Mouse (Mus musculus) CH12.LX (cell line): ENCODE measurements at regions not wholly inside any gene's neighbourhood (a gene's known extent, or its start where the extent isn't known, plus 50 kb on each side); places are given as distances from the start of the nearest gene placed in this dataset.

ENCODE experiments used
- DNase-seq: peaks from one replicate; pipeline ENCODE4 v3.0.0-alpha.2; 2013; ENCODE audit errors: extremely low read depth
- H3K27ac ChIP-seq: 2 replicates; pipeline ENCODE4 v1.5.1; 2012; ENCODE audit warnings: low read depth, mild to moderate bottlenecking, control low read depth, moderate library complexity; ENCODE audit not compliant: insufficient read depth
- H3K27me3 ChIP-seq: replicated peaks from 2 replicates; pipeline ENCODE3; 2012; ENCODE audit warnings: inconsistent platforms
- H3K36me3 ChIP-seq, 2 experiments: replicated peaks in 1 of 2; 2 replicates each; pipeline versions ENCODE3 to v1.6.1; 2012; ENCODE audit warnings: inconsistent platforms in 1 of 2, low read length in 1 of 2, mild to moderate bottlenecking in 1 of 2, mixed read lengths in 1 of 2, moderate library complexity in 1 of 2; ENCODE audit not compliant: control insufficient read depth in 1 of 2, insufficient read depth in 1 of 2
- H3K4me1 ChIP-seq, 2 experiments: 2 replicates each; pipeline ENCODE4 v1.6.1; 2012; ENCODE audit warnings: inconsistent platforms in 1 of 2, moderate library complexity in 1 of 2; ENCODE audit not compliant: insufficient read depth in 2 of 2, control insufficient read depth in 1 of 2
- H3K4me2 ChIP-seq: 2 replicates; pipeline ENCODE4 v1.6.1; 2012; ENCODE audit warnings: low read depth, mild to moderate bottlenecking, control low read depth; ENCODE audit not compliant: poor library complexity, insufficient read depth, severe bottlenecking
- H3K4me3 ChIP-seq, 3 experiments: fragments of 150-350 bp in 1 of 3; sonication (generic) in 1 of 3; replicated peaks in 1 of 3; 2 replicates each; pipeline versions ENCODE3 to v1.5.1; 2011 to 2012; ENCODE audit warnings: low read depth in 2 of 3, low read length in 2 of 3, mild to moderate bottlenecking in 2 of 3, moderate library complexity in 2 of 3, control low read depth in 1 of 3, improper control_type of control experiment in 1 of 3, inconsistent platforms in 1 of 3, mixed read lengths in 1 of 3; ENCODE audit not compliant: poor library complexity in 1 of 3
- H3K79me2 ChIP-seq: replicated peaks from 2 replicates; pipeline ENCODE4 v1.6.1; 2012; ENCODE audit warnings: mild to moderate bottlenecking, moderate library complexity; ENCODE audit not compliant: control insufficient read depth, poor library complexity, insufficient read depth, severe bottlenecking; ENCODE audit errors: extremely low read depth
- H3K9ac ChIP-seq: 2 replicates; pipeline ENCODE4 v1.6.1; 2012; ENCODE audit warnings: low read depth, mild to moderate bottlenecking, control low read depth, moderate library complexity; ENCODE audit not compliant: insufficient read depth
- H3K9me3 ChIP-seq: replicated peaks from 2 replicates; pipeline ENCODE3; 2012; ENCODE audit warnings: low read length, inconsistent platforms, mixed read lengths
- CHD1 ChIP-seq: IDR thresholded peaks from 2 replicates; pipeline ENCODE4 v1.6.1; 2012; ENCODE audit warnings: low read depth, low read length, improper control_type of control experiment, inconsistent platforms
- CHD2 ChIP-seq: IDR thresholded peaks from 2 replicates; pipeline ENCODE4 v1.6.1; 2011; ENCODE audit warnings: low read length, improper control_type of control experiment
- E2F4 ChIP-seq: IDR thresholded peaks from 2 replicates; pipeline ENCODE4 v1.6.1; 2011; ENCODE audit warnings: low read depth, low read length, improper control_type of control experiment; ENCODE audit not compliant: insufficient replicate concordance
- ELF1 ChIP-seq: IDR thresholded peaks from 2 replicates; pipeline ENCODE4 v1.6.1; 2014; ENCODE audit warnings: low read depth, mild to moderate bottlenecking, inconsistent platforms, low read length, improper control_type of control experiment
- EP300 ChIP-seq: IDR thresholded peaks from 2 replicates; pipeline ENCODE4 v1.6.1; 2011; ENCODE audit warnings: low read length, improper control_type of control experiment
- ETS1 ChIP-seq: conservative IDR thresholded peaks from 2 replicates; pipeline ENCODE4 v1.6.1; 2012; ENCODE audit warnings: low read depth, mild to moderate bottlenecking, inconsistent platforms, low read length, improper control_type of control experiment, moderate library complexity
- GABPA ChIP-seq: IDR thresholded peaks from 2 replicates; pipeline ENCODE4 v1.6.1; 2012; ENCODE audit warnings: low read depth, low read length, improper control_type of control experiment, inconsistent platforms; ENCODE audit not compliant: insufficient replicate concordance
- JUN ChIP-seq: IDR thresholded peaks from 2 replicates; pipeline ENCODE4 v1.6.1; 2011; ENCODE audit warnings: low read depth, mild to moderate bottlenecking, low read length, improper control_type of control experiment, moderate library complexity; ENCODE audit not compliant: insufficient read depth
- JUND ChIP-seq: conservative IDR thresholded peaks from 2 replicates; pipeline ENCODE4 v1.6.1; 2011; ENCODE audit warnings: low read depth, low read length, improper control_type of control experiment
- KAT2A ChIP-seq: IDR thresholded peaks from 2 replicates; pipeline ENCODE4 v1.6.1; 2012; ENCODE audit warnings: low read length, improper control_type of control experiment, inconsistent platforms; ENCODE audit not compliant: insufficient replicate concordance
- MEF2A ChIP-seq: IDR thresholded peaks from 2 replicates; pipeline ENCODE4 v1.6.1; 2014; ENCODE audit warnings: low read depth, mild to moderate bottlenecking, inconsistent platforms, low read length, improper control_type of control experiment, borderline replicate concordance
- MXI1 ChIP-seq: IDR thresholded peaks from 2 replicates; pipeline ENCODE4 v1.6.1; 2011; ENCODE audit warnings: mild to moderate bottlenecking, low read depth, low read length, improper control_type of control experiment
- PAX5 ChIP-seq: IDR thresholded peaks from 2 replicates; pipeline ENCODE4 v1.6.1; 2012; ENCODE audit warnings: low read length, inconsistent platforms, mixed read lengths
- RAD21 ChIP-seq: IDR thresholded peaks from 2 replicates; pipeline ENCODE4 v1.6.1; 2011; ENCODE audit warnings: low read depth, mild to moderate bottlenecking, low read length, improper control_type of control experiment, moderate library complexity
- SMC3 ChIP-seq: IDR thresholded peaks from 2 replicates; pipeline ENCODE4 v1.6.1; 2011; ENCODE audit warnings: low read depth, low read length, improper control_type of control experiment
- UBTF ChIP-seq: IDR thresholded peaks from 2 replicates; pipeline ENCODE4 v1.6.1; 2012; ENCODE audit warnings: low read depth, mild to moderate bottlenecking, inconsistent platforms, low read length, improper control_type of control experiment, moderate library complexity
- USF1 ChIP-seq: IDR thresholded peaks from 2 replicates; pipeline ENCODE4 v1.6.1; 2014; ENCODE audit warnings: low read depth, mild to moderate bottlenecking, inconsistent platforms, low read length, improper control_type of control experiment
- USF2 ChIP-seq: conservative IDR thresholded peaks from 2 replicates; pipeline ENCODE4 v1.6.1; 2011; ENCODE audit warnings: low read depth, low read length, improper control_type of control experiment
- ZKSCAN1 ChIP-seq: IDR thresholded peaks from 2 replicates; pipeline ENCODE4 v1.6.1; 2012; ENCODE audit warnings: low read depth, inconsistent platforms, low read length, improper control_type of control experiment, borderline replicate concordance
- ZNF384 ChIP-seq: IDR thresholded peaks from 2 replicates; pipeline ENCODE4 v1.6.1; 2012; ENCODE audit warnings: low read depth, low read length, improper control_type of control experiment, inconsistent platforms
- dilution Hi-C: fragments of 300-500 bp; cut with MboI; formaldehyde crosslinking; loops from 2 replicates; pipeline ENCODE4 v1.14.3; 2020; ENCODE audit warnings: low sequenced_read_pairs; ENCODE audit not compliant: extremely low pct_unique_long_range_greater_than_20kb, extremely low pct_ligation_motif_present
- in situ Hi-C: fragments of 300-500 bp; cut with MboI; formaldehyde crosslinking; loops from 3 replicates; pipeline ENCODE4 v1.14.3; 2019; ENCODE audit warnings: low sequenced_read_pairs, low pct_ligation_motif_present, low pct_unique_long_range_greater_than_20kb, mixed read lengths

GRCm38 (mm10) chr4:26740815-26741214 is 394.1 kb upstream of the Manea start:
- Histone ChIP-seq H3K4me1 (no peaks in the 10 kb centered on the region), H3K79me2 (no peaks in the 10 kb centered on the region), H3K9me3 (no peaks in the 10 kb centered on the region), H3K9ac (no peak overlapping the region), H3K27ac (no peak overlapping the region), H3K27me3 (no peaks in the 10 kb centered on the region), H3K4me2 (no peak overlapping the region), H3K36me3 (no peaks in the 10 kb centered on the region), H3K4me3 (no peak overlapping the region)
- DNase-seq = no peak
- dilution Hi-C loops (no loop called here), in situ Hi-C loops (no loop called here)
- TF ChIP-seq CHD2 (no peak), ELF1 (no peak), RAD21 (no peak), MXI1 (no peak), PAX5 (no peak), UBTF (no peak), ETS1 (no peak), CHD1 (no peak), USF2 (no peak), JUND (no peak), MEF2A (no peak), JUN (no peak), ZKSCAN1 (no peak), SMC3 (no peak), GABPA (no peak), KAT2A (no peak), EP300 (no peak), USF1 (no peak), ZNF384 (no peak)

GRCm38 (mm10) chr4:26736381-26736780 is 389.7 kb upstream of the Manea start:
- DNase-seq = no peak
- TF ChIP-seq ZNF384 (peak; percentile 77), E2F4 (no peak)
- H3K27me3 ChIP-seq = no peaks in the 10 kb centered on the region
- no peaks in the 10 kb centered on the region for H3K9me3 ChIP-seq
- no peak overlapping the region for H3K4me3 ChIP-seq
- in situ Hi-C loops = no loop called here
- H3K27ac ChIP-seq = no peak overlapping the region
- H3K79me2 ChIP-seq = no peaks in the 10 kb centered on the region
- H3K4me1 ChIP-seq = no peaks in the 10 kb centered on the region
- H3K4me2 ChIP-seq = no peak overlapping the region
- H3K9ac ChIP-seq = no peak overlapping the region
- no peaks in the 10 kb centered on the region for H3K36me3 ChIP-seq
- dilution Hi-C loops = no loop called here
